Mouse (Mus musculus) cortical plate, adult 2 months (tissue): ENCODE data around the gene Rtn4rl1.

Experiments used
- CTCF ChIP-seq: fragments of 200-500 bp; IDR thresholded peaks from 2 replicates; pipeline ENCODE4 v1.5.1; 2011; ENCODE audit warnings: mild to moderate bottlenecking, control low read depth, low read length; ENCODE audit not compliant: insufficient read depth; ENCODE audit errors: extremely low read depth
- POLR2A ChIP-seq: fragments of 200-500 bp; IDR thresholded peaks from 2 replicates; pipeline ENCODE4 v1.6.1; 2011; ENCODE audit warnings: mild to moderate bottlenecking, low read length, control low read depth; ENCODE audit not compliant: insufficient read depth; ENCODE audit errors: extremely low read depth

DNA sequence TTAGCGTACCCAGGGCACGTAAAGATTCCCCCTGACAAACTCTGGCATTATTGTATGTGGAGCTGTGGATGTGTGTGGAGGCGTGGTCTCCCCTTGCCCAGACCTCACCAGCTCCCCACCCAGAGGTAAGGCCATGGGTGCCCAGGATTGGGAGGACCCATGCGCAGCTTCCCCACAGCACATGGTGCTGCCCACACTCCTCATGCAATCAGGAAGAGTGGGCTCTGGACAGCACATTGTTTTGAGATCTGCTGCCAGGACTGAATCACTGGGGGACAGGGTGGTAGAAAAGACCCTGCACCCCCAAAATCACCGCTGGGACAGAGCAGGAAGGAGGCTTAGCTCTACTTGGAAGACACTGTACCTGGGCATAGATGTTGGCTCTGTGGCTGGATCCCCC lies 9.0 kb upstream of the Rtn4rl1 start:
- TF ChIP-seq CTCF, result no peak
- 0 out of 2 replicates have a peak, but pooled peaks have one; percentile 1 for TF ChIP-seq POLR2A
